Mouse (Mus musculus): ENCODE measurements around the gene Oog2.
"Not testable (repeated sequence)": the region's sequence is repeated elsewhere in the genome, so short reads cannot be mapped to it uniquely, and the experiment has no call there.

Oog2 gene

GRCm38 (mm10) chr4:144190419-144190818, at the start of gene Oog2:
Oog2 (plus strand) TSS chr4:144190719.
- no peak for DNase-seq (ENCODE audit: low spot score)

- DNase-seq (ENCODE audit: low spot score): no peak
Observed at GRCm38 (mm10) chr4:144162563-144162962, 28.0 kb upstream of the Oog2 start, which contains the start of gene Oog3. Oog3 (minus strand) TSS chr4:144162663.

- DNase-seq (ENCODE audit: low spot score): not testable (repeated sequence)
Observed at GRCm38 (mm10) chr4:144213218-144213617, 22.7 kb downstream of the Oog2 start, which contains the start of gene C87977. C87977 (minus strand) TSS chr4:144213318.
